Mouse (Mus musculus): ENCODE results near the gene Avl9. TPM values are rescaled to one million over a fixed set of nuclear protein-coding genes. Genes with fewer than 3 reads are reported as not detected.

The Avl9 gene
- 26.7 TPM for polyA plus RNA-seq (2015; fragmentation: Illumina TruSeq; extraction: RNeasy Lipid Tissue Mini Kit (QIAGEN cat#74804); ENCODE audit: low read depth, low replicate concordance)

GRCm38 (mm10) chr6:56714574-56715269 lies at the start of gene Avl9:
Avl9 (plus strand) TSS chr6:56714899.

DNA sequence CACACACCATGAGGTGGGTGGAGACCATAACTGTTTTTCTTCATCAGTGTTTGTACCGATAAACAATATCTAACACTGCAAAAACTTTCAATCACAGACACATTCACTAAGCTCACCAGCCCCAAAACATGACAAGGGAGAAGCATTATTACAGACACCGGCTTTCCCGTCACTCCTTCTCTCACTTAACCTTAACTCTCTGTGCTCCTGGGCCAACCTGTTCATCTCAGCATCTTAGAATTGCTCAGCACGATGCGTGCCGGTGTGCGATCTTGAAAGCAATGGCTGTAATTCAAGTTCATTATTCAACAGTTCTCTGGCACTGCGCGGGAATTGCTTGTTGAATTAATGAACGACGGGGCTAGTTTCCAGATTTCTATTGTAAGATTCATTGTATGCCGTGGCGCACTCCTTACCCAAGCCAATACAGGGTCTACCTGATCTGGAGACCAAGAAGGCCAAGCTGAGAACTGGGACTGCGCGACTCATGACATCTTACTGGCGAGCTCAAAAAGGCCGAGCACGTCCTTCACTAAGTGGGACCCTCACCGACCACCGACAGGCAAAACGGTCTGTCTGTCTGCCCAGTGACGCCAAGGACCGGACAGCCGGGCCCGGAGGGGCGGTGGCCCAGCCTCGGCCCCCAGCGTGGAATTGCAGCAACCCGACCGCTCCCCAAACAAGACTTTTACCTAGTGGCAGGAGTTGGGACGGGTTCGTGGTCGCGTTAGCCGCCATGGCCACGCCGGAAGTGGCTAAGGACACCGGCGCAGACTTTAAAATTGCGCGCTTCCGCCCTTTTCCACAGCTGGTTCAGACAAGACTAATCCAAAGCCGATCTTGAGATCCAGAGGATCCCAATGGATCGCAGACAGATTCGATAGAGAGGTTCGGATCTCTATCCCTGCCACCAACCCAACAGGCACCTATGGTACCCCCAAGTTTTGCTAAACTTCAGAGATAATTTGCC lies 10.5 kb upstream of the Avl9 start, which contains the start of gene Lsm5:
Gene Lsm5, minus strand, starts transcription at position 780 of the 970 bp plus-strand sequence.

DNA sequence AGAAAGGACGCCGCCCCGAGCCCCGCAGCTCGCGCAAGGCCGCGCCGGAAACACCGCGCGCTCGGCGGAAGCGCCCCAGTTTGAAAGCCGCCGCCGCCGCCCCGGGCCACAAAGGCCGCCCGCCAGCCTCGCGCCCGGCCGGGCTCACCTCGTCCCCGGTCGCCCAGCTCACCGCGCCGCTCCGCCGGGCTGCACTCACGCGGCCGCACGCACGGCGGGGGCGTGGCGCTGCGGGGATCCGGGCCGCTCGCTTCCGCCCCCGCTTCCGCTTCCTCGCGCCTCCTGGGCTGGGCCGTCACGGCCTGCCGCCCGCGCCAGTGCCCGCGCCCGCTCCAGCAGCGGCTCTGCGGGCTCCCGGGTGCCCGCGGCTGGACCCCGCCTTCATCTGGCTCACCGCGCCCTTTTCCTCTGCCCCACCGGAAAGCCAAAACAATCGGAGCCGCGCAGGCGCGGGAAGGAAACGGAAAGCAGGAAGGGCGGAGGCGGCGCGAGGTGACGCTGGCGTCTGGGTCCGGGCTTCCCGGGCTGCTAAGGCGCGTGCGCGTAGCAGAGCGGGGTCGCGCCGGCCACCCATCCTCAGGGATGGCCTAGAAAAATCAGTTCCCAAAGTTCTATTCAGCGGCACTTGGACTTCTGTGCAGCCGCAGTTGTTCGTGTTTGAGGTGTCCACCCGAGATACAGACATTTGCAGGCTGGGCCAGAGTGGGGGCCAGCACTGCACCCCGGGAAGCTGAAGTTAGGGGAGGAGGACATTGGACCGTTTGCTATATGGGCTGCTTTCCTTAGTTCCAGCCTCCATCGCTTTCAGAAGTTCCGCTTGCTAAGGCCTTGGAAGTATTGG lies 82.8 kb downstream of the Avl9 start, which contains the start of gene Kbtbd2:
Gene Kbtbd2, minus strand, starts transcription at position 503 of the 841 bp plus-strand sequence.

Other genes starting within 250 kb of the Avl9 start
- gene Pde1c, start 145.8 kb upstream of the Avl9 start, polyA plus RNA-seq (2015; fragmentation: Illumina TruSeq; extraction: RNeasy Lipid Tissue Mini Kit (QIAGEN cat#74804); ENCODE audit: low read depth, low replicate concordance), result 4.5 TPM
- gene Lsm5, start 10.2 kb upstream of the Avl9 start, polyA plus RNA-seq (2015; fragmentation: Illumina TruSeq; extraction: RNeasy Lipid Tissue Mini Kit (QIAGEN cat#74804); ENCODE audit: low read depth, low replicate concordance), result 24.2 TPM
- gene Kbtbd2, start 82.9 kb downstream of the Avl9 start, polyA plus RNA-seq (2015; fragmentation: Illumina TruSeq; extraction: RNeasy Lipid Tissue Mini Kit (QIAGEN cat#74804); ENCODE audit: low read depth, low replicate concordance), result 40.1 TPM
- gene Fkbp9, start 117.2 kb downstream of the Avl9 start, polyA plus RNA-seq (2015; fragmentation: Illumina TruSeq; extraction: RNeasy Lipid Tissue Mini Kit (QIAGEN cat#74804); ENCODE audit: low read depth, low replicate concordance), result 28.8 TPM
- gene Nt5c3, start 209.0 kb downstream of the Avl9 start, polyA plus RNA-seq (2015; fragmentation: Illumina TruSeq; extraction: RNeasy Lipid Tissue Mini Kit (QIAGEN cat#74804); ENCODE audit: low read depth, low replicate concordance), result 97.9 TPM
- not detected for gene Vmn1r4, start 209.1 kb downstream of the Avl9 start, polyA plus RNA-seq (2015; fragmentation: Illumina TruSeq; extraction: RNeasy Lipid Tissue Mini Kit (QIAGEN cat#74804); ENCODE audit: low read depth, low replicate concordance)

Data from brain, adult 10 weeks (tissue).